Mouse (Mus musculus): ENCODE data around the gene Chaf1a. TPM values are rescaled to one million over a fixed set of nuclear protein-coding genes. Genes with fewer than 3 reads are reported as not detected.

The Chaf1a gene
- total RNA-seq, 1 experiment from 2014 or later = 4.6 TPM

DNA sequence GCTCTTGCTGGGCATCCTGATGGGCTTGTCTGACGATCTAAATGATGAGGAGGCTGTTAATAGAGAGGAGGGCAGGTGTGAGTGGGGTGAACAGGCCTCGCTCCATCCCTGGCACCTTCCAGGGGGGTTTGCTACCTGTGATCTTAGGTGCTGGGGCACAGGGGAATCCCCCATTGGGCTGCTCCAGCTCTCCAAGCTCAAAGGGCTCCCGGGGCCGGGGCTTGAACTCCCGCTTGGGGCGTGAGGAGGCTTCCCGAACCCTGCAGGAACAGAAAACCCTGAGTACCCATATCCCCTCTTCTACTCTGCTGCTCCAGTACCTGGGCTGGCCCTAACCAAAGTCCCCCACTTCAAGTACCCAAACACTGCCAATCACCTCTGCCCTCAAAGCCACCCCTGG lies 22.4 kb upstream of the Chaf1a start:
- no peak for ATAC-seq (replicated peaks; ENCODE audit: insufficient number of reproducible peaks, low FRiP score, low TSS enrichment, poor library complexity, severe bottlenecking)

DNA sequence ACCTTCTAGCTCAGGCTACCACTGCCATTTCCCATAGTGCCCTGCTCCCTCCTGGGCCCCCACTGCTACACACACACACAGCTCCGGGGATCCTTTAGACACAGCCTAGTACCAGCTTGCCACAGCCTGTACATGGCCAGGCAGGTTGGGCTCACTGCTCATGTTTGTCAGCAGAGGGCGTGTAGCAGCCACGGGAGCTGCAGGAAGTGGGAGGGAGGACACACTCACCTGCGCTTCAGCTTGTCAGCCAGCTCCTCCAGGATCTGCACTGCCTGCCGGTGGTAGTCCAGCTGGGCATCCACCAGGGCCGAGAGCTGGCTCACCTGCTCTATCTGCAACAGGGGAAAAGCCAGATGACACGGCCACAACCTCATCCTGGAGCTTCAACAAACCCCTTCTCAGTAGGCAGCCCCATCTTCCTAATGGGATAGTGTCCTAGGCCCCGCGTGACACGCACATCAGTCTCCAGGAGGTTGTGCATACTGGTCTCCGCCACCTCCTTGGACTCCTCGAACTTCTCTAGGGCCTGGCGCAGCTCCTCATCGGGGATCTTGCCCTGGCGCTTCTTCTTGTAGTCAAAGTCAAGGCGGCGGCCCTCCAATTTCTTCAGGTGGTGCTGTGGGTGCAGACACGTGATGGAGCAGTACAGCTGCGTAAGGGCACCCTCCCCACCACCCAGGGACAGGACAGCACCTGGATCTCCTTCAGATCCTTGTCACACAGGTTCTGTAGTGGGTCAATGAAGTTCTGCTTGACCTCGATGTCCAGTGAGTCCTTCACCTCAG lies 21.7 kb upstream of the Chaf1a start:
- ATAC-seq (replicated peaks; ENCODE audit: insufficient number of reproducible peaks, low FRiP score, low TSS enrichment, poor library complexity, severe bottlenecking) = no peak

DNA sequence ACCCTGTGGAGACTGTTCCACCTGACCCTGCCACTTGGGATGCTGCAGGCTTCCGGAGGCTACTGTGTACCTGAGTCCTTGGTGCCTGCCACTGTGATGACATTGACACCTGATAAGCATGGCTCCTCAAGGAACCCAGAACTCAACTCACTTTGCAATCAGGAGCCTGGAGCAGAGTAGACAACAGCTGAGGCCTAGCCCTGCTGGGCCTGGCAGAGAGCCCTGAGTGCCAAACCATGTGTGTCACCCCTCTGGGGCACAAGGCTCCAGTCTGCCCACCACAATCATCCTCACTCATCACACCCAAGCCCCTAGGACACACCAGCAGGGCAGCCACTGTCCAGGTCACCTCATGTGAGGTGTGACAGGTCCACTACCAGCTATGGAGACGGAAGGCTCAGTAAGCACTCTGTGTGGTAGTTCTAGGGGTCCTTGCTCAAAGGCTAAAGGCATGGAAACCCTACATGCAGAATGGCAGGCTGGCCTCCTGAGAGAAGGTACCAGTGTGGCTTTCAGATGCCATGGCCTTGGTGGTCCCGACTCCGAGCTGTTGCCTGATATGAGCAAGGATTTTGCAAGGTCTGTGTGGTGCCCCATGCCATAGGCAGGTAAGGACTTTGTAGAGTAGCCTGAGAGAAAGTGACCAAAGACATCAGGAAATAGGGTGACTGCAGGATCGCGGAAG lies 19.7 kb upstream of the Chaf1a start:
- no peak for ATAC-seq (replicated peaks; ENCODE audit: insufficient number of reproducible peaks, low FRiP score, low TSS enrichment, poor library complexity, severe bottlenecking)

DNA sequence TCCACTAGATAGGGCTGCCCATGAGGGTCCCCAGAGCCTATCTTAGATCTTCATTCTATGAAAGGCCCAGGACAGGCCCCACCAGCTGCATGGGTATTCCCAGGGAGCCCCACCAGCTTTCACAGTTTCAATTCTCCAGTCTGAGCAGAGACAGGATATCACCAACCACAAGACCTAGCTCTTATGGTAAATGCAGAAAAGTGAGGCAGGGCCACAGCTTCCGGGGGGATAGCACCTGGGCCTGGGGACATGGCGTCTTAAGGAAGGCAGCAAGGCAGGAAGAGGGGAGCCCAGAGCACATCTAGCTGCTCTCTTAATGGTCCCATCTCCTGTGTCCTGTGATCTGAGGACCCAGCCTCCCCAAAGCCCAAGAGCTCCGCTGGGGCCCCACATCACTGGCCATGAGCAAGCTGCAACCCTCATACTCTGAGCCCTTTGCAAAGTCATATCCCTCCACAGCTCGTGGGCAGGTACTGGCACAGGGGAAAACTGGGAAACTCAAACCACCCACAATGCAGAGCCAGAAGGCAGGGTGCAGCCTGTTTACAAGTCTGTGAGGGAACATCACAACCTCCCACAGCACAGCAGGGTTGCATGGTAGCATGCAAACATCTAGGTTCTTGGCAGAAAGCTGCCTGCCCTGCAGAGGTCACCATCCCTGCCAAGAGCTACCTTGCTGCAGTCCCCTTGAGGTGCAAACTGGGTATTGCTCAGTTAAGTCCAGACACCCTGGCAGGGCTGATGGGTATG lies 18.9 kb upstream of the Chaf1a start:
- ATAC-seq (replicated peaks; ENCODE audit: insufficient number of reproducible peaks, low FRiP score, low TSS enrichment, poor library complexity, severe bottlenecking) = no peak

DNA sequence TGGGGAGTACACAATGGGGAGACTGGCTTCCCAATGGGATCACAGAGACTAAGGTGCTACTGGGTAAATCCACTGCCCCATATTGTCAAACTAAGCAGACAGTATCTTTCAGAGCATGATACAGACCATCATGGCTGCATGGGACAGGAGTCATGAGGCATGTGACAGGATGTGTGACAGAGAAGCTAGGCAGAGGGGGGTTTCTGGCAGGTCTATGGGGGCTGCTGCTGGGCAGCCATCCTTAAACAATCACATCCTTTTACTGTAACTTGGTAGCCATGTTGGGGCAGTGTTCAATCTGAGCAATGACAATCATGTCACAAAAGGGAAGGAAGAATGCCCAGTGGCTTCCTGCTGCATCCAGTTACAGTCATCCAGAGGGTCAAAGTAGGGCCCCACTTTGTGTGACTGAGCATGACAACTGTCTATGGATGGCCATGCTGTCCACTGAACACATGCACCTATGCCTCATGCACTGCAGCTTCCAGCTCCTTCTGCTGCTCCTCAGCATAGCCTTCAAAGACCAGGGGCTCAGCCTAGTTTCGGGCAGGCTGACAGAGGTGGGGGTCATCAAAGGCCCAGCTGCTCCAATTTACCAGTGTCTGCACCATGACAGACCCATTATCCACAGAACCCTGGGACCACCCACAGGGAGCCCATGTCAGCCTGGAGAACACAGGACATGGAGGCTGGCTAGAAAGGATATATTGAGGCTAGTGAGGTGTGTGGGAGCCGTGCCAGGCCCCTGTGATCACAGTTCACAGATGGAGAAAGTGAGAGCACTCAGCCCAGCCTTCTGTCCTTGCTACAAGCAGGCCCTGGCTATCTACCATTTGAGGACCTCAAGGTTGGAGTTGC lies 17.9 kb upstream of the Chaf1a start:
- no peak for ATAC-seq (replicated peaks; ENCODE audit: insufficient number of reproducible peaks, low FRiP score, low TSS enrichment, poor library complexity, severe bottlenecking)

DNA sequence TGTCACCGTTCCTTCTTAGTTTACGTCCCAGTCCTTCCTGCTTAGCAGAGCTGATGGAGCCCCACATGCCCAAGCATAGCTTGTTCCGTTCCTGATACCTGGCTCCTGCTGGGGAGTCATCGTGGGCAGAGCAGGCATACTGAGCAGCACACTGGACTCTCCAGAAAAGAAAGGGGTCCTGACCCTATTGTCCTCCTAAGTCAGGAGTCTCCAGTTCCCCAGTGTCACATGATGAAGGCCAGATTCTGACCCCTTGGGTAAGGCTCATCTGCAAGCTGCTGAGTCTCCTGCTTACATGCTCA lies 17.3 kb upstream of the Chaf1a start:
- no peak for ATAC-seq (replicated peaks; ENCODE audit: insufficient number of reproducible peaks, low FRiP score, low TSS enrichment, poor library complexity, severe bottlenecking)

DNA sequence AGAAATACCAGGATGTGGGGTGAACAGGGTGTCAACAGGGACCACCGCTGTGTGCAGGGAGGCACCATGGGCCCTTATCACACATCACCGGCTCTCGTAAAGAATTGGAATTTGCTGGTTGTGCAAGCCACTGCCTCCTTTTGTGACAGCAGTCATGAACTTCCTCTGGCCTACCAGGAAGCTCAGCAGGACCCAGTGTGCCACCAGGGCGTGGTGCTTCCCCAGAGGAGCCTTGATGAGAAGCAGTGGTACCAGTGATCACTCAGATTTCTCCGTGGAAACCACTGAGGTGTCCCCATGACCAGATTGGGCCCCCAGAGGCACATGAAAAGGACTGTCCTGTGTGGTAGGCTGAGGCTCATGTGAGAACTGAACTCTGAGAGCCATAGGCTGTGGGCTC lies 16.9 kb upstream of the Chaf1a start:
- ATAC-seq (replicated peaks; ENCODE audit: insufficient number of reproducible peaks, low FRiP score, low TSS enrichment, poor library complexity, severe bottlenecking) = peak; percentile 57

DNA sequence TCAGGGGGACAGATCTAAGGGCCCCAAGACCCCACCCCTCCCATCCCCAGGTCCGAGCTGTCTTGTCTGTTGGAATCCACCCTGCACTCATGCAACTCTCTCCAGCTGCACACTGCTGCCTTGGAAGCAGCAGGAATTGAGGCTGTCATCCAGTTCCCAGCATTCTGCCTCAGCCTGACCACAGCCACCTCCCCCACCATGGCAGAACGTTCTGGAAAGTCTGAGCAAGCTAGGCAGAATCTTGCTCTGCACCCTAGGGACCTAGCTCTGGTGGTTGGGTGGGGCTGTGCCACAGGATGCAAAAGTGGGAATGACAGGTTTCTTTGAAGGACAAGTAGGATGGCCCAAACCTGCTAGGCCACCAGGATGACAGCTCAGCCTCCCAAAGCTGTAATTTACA lies 15.8 kb upstream of the Chaf1a start:
- ATAC-seq (replicated peaks; ENCODE audit: insufficient number of reproducible peaks, low FRiP score, low TSS enrichment, poor library complexity, severe bottlenecking) = no peak

DNA sequence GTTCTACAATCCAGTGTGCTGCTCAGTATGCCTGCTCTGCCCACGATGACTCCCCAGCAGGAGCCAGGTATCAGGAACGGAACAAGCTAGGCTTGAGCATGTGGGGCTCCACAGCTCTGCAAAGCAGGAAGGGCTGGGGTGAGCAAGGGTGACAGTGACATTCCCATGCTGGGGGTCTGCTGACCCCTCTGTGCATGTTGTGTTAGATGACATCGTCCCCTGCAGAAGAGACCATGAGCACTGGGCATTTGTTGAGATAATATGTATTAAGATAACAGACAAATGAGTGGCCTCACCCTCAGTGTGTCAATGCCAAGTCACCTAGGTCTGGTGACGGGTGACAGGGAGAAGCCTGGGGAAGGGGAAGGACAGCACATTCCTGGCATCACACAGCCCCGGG lies 15.3 kb upstream of the Chaf1a start:
- ATAC-seq (replicated peaks; ENCODE audit: insufficient number of reproducible peaks, low FRiP score, low TSS enrichment, poor library complexity, severe bottlenecking) = no peak

DNA sequence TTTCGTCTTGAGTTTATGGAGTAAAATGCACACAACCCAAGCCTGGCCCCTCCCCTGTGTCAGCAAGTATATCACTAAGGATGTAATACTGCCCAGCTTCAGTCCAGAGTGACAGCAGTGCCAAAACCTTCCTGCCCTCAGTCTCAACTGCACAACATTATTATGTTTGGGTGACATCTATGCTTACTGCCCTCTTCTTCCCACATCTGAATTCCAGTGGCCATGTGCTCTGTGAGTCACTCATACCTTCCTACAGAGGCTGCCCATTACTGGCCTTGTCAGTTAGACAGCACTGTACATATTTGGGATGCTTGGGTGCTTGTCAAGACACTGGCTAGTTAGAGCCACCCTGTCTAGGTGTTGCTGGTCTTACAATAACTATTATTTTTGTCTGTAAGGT lies 13.9 kb upstream of the Chaf1a start:
- ATAC-seq (replicated peaks; ENCODE audit: insufficient number of reproducible peaks, low FRiP score, low TSS enrichment, poor library complexity, severe bottlenecking) = no peak

DNA sequence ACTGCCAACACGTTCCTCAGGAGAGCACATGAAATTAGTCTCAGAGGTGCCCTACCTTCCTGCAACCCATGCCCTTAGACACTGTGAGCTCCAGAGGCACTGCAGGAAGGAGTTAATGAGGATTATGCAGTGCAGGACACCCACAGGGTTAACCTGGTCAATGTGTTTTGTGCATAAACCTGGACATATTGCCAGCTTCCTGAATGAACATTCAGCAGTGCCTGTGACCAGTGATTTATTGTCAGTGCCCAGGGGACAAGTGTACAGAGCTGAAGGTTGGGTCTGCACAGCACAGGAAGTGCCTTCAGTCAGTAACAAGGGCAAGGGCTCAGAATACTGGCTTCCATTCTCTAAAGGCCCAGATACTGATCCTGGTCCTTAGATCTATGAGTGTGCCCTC lies 13.4 kb upstream of the Chaf1a start:
- no peak for ATAC-seq (replicated peaks; ENCODE audit: insufficient number of reproducible peaks, low FRiP score, low TSS enrichment, poor library complexity, severe bottlenecking)

DNA sequence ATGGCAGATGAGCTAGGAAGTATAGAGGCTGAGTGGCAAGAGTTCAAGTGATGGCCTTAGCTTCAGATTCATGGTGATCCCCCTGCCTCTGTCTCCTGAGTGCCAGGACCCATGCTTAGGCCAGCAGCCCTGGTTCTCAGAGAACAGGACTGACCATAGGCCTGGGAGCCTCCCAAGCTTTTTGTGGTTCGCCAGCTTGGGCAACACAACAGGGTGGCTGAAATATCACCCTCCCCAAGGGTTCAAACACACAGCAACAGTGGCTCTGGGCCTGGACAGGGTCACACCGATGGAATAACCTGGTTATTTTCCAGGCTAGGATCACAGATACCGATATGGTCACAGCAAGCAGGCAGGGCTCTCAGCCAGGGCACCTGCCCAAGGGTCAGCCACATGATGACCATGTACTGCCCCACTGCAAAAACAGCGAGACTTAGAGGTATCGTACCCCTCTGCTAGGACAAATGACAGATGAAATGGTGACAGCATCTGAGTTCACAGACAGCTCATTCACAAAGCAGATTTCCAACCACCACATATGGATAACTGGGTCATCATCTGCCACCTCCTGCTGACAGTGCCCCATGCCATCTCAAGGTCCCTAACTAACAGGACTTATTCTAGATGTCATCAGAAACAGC lies 12.3 kb upstream of the Chaf1a start:
- no peak for ATAC-seq (replicated peaks; ENCODE audit: insufficient number of reproducible peaks, low FRiP score, low TSS enrichment, poor library complexity, severe bottlenecking)

DNA sequence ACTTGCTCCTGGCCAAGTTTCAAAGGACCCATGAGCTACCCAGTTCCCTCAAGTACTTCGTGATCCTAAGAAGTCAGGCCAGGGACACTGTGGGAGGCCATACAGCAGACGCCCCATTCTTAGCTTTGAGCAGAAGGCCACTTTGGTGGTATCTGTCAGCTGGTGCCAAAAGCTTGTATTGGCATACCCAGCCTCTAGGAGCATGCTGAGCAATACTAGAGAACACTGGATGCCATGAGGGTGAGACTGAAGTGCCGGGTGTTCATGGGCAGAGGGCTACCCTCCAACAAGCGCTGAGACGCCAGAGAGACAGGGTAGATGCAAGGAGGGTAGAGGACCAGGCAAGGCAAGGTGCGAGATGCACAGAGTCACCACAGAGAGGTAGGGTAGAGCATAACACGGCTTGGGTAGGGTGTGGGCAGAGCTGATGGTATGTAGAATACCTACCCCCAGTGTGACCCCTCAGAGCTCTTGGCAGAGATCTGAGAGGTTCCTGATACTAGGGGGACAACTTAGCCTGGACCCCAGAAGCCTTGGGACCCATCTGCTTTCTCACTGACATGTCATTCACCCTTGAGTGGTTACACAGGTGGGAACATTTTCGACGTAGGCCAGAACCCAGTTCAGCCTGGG lies 9.9 kb upstream of the Chaf1a start:
- no peak for ATAC-seq (replicated peaks; ENCODE audit: insufficient number of reproducible peaks, low FRiP score, low TSS enrichment, poor library complexity, severe bottlenecking)

DNA sequence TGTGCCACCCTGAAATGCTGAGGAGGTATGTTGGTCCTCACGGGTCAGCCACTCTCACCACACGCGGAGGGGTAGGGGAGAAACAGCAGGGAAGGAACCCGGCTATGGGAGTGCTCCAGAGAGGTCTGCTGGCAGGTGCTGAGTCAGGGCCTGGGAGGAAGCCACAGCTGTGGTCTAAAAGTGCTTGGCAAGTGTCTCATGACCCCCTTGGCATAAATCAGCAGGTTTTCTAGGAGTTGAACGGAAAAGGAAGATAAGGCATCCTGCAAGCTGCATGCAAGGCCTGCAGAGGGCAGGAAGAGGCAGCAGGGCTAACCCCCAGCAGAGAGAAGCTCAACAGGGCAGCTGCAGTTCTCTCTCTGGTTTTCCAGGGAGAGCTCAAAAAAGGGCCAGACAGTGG lies 9.3 kb upstream of the Chaf1a start:
- ATAC-seq (replicated peaks; ENCODE audit: insufficient number of reproducible peaks, low FRiP score, low TSS enrichment, poor library complexity, severe bottlenecking) = no peak

DNA sequence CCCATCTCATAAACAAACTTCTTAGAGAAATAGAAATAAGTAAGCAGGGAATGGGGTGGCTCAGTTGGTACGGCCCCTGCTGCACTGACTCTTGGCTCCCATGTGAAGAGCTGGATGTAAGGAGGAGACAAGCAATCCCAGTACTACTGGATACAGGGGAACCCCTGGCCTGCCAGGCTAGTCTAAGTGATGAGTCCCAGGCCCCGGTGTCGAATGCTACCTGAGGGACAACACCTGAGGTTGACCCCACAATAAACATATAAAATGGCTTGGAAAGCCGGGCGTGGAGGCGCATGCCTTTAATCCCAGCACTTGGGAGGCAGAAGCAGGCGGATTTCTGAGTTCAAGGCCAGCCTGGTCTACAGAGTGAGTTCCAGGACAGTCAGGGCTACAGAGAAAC lies 8.8 kb upstream of the Chaf1a start:
- no peak for ATAC-seq (replicated peaks; ENCODE audit: insufficient number of reproducible peaks, low FRiP score, low TSS enrichment, poor library complexity, severe bottlenecking)

DNA sequence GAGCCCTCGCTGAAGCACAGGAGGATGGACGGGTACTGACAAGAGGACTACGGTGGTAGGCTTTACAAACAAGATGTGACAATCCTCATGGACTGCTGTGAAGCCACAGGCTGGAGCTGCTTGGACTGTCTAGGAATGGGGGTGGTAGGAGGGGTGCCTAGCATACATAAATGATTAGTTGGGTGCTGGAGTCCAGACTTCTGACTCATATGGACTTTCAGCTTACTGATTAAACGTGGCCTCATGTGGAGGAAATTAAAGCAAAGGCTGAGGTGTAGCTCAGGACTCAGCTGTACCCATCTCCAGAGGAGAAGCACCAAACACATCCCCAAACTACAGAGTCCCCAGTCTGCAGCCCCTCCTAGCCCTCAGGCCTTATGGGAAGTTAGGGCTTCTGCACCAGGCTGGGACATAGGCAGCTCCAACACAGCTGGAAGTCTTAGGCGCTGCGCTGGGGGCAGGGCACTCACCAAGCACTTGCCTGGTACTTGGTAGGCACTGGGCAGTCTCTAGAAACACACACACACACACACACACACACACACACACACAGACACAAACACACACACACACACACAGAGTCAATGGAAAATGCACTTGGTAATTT lies 8.0 kb upstream of the Chaf1a start:
- no peak for ATAC-seq (replicated peaks; ENCODE audit: insufficient number of reproducible peaks, low FRiP score, low TSS enrichment, poor library complexity, severe bottlenecking)

DNA sequence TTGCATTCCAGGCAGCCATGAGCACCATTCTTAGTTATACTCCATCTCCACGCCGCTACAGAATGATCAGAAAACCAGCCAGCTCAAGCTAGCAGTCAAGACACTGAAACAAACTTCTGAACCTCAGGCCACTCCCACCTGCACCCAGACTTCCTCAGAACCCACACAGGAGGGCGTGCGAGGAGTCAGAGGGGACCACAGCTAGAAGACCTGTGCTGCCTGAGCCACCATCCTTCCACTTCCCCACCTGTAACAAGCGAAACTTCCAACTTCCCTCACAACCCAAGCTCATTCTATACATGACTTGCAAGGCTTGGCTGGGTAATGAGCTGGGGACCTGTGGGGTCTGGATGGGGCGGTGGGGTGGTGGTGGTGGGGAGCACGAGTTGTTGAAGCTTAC lies 7.4 kb upstream of the Chaf1a start:
- no peak; the same call in 1 of the 2 replicates for ATAC-seq (replicated peaks; ENCODE audit: insufficient number of reproducible peaks, low FRiP score, low TSS enrichment, poor library complexity, severe bottlenecking)

Measured in monocyte, adult 5-6 weeks (primary cell).